Mouse (Mus musculus) kidney, postnatal 10 days (tissue): ENCODE measurements at regions not wholly inside any gene's neighbourhood (a gene's known extent, or its start where the extent isn't known, plus 50 kb on each side); places are given as distances from the start of the nearest gene placed in this dataset.

ENCODE experiments used
- DNase-seq: peaks from one replicate; pipeline ENCODE4 v3.0.0; 2021; ENCODE audit warnings: mixed read lengths

GRCm38 (mm10) chr6:118330496-118330895, 88.8 kb downstream of the Bms1 start:
- DNase-seq, result no peak

GRCm38 (mm10) chr6:118327458-118327857, 91.8 kb downstream of the Bms1 start:
- no peak for DNase-seq

DNA sequence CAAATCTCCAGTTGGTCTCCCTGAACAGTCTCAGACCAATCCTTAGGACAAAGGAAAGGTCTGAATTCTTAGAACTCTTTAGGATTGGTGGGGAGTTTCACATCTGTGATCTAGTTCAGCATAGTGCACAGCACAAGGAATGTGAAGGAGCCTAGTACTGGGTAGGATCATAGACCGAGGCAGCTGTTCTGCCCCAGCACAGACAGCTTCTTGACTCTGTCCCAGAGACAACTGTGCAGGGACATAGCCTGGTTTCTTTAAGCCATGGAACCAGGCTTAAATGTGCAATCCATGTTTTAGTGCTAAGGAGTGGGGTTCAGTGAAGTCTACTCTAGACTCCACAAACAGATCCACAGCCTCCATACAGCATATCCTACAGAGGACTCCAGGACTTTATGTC, 93.6 kb downstream of the Bms1 start:
- DNase-seq, result no peak

GRCm38 (mm10) chr6:118324559-118324958, 94.7 kb downstream of the Bms1 start:
- no peak for DNase-seq

GRCm38 (mm10) chr6:118323052-118323451, 96.2 kb downstream of the Bms1 start:
- no peak for DNase-seq

DNA sequence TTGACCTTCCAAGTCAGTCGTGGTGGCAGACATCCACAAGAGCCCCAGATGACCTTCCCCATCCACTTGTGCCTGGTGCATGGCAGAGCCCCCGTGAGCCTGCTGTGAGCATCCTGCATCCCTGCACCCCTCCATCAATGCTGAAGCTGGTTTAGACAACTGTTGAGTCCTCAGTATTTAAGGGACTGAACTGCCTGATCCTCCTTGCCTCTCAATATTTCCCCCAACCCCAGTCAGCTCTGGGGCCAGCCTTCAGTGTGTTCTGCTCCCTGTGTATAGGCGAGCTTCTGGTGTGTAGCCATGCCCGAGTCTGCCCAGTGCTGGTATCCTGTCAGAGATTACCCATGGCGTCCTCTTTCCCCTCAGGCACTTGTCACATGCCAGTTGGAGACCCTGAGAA, 96.6 kb downstream of the Bms1 start:
- DNase-seq, result no peak

DNA sequence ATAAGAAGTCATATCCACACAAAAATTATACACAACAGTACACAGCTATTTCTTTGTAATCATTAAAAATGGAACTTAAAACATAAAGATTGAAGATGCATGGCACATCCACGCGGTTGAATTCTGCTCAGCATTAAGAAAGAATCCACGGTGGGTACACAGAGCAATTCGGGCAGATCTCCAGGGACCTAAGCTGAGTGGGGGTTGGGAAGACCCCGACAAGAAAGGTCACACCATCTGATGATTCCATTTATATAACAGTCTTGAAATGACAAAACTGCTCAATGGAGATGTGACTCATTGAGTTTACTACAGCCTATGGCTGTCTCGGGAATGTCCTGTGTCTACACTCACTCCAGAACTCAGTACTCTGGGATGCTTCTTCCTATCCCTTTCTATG, 97.2 kb downstream of the Bms1 start:
- DNase-seq, result no peak

DNA sequence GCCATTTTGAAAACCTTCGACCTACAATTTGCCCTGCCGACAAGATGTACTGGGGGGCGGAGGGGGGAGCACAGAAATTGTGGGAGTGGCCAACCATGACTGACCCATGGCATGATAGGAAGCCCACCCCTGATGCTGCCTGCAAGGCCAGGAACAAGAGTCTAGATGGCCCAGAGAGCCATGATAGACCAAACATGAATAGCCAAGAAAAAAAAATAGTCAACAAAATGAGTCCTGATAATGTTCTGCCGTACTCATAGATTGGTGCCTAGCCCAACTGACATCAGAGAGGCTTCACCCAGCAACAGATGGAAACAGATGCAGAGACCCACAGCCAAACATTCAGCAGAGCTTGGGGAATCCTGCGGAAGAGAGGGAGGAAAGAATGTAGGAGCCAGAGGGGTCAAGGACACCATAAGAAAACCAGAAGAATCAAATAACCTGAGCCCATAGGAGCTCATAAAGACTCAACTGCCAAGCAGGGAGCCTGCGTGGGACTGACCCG, 99.2 kb downstream of the Bms1 start:
- DNase-seq, result no peak

DNA sequence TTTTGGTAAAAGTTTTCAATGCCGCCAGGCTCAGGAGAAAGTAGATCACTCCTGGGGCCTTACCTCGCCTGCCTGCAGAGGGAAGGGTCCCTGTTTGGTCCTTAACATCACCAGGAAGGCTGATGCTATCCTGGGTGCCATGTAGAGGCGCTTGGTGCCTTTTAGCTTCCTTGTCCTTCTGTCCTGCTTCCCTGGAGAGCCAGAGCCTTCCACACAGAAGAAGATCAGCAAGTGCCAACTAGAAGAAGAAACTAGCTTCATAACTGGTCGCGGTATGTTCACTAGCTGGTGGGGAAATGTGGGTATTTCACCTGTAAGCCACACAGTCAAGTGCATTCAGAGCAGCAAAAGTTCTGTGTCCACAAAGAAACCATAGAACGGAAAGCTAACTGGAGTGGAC, 103.4 kb downstream of the Bms1 start:
- no peak for DNase-seq

DNA sequence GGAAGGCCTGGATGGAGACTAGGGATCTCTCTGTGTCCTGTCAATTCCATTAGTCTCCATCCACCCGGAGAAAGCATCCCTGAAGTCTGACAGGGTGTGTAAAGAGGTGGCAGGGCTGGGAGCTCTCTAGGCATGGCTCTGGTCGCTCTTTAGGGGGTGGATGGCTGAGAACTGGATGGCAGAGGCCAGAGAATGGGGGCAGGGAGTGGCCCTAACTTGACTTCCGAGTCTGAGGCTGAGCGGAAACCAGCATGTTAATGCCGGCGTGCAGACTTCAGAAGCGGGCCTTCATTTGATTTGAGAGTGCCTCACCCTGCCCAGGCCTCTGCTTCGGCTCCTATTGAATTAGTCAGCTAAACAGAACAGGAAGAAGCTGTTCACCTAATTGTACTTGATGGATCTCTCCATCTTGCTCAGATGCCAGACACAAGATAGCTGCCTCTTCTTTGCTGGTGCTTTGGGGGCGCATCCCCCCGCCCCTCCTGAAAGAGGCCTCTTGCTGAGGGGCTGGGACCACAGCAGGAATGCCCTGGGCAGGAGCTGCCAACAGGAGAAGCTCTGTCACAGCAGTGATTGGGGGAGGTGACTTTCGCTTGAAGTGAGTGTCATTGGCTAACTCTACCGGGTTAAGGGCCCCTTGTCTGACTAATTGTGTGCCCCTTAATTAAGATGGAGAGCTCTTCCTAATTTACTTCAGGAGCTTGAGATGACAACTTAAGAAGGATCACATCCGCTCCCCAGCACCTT, 104.2 kb downstream of the Bms1 start:
- no peak for DNase-seq

GRCm38 (mm10) chr6:118311081-118311480, 108.2 kb downstream of the Bms1 start:
- no peak for DNase-seq

- DNase-seq, result no peak
Observed at GRCm38 (mm10) chr6:118309923-118310322, 109.4 kb downstream of the Bms1 start.

- no peak for DNase-seq
Observed at GRCm38 (mm10) chr6:118308586-118308985, 110.7 kb downstream of the Bms1 start.

- no peak for DNase-seq
Observed at GRCm38 (mm10) chr6:118307481-118307880, 110.0 kb upstream of the Ret start.

DNA sequence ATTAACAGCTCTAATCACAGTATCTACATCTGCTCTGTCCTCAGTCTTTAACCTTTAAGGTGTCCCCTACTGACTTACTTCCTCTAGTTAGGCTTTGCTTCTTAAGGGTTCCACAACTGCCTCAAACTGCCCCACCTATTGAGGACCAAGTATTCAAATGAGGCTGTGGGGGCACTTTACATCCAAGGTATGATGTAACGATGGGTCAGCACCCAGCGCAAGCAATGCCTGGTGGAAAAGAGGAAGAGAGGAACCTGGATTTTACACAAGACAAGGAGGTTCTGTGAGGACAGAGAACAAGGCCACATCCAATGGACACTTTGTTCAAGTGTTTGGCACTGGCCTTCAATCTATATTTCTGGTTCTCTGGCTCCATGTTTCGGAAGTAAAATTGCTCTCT, 107.7 kb upstream of the Ret start:
- DNase-seq, result no peak

GRCm38 (mm10) chr6:118302783-118303350, 105.3 kb upstream of the Ret start:
- no peak for DNase-seq

DNA sequence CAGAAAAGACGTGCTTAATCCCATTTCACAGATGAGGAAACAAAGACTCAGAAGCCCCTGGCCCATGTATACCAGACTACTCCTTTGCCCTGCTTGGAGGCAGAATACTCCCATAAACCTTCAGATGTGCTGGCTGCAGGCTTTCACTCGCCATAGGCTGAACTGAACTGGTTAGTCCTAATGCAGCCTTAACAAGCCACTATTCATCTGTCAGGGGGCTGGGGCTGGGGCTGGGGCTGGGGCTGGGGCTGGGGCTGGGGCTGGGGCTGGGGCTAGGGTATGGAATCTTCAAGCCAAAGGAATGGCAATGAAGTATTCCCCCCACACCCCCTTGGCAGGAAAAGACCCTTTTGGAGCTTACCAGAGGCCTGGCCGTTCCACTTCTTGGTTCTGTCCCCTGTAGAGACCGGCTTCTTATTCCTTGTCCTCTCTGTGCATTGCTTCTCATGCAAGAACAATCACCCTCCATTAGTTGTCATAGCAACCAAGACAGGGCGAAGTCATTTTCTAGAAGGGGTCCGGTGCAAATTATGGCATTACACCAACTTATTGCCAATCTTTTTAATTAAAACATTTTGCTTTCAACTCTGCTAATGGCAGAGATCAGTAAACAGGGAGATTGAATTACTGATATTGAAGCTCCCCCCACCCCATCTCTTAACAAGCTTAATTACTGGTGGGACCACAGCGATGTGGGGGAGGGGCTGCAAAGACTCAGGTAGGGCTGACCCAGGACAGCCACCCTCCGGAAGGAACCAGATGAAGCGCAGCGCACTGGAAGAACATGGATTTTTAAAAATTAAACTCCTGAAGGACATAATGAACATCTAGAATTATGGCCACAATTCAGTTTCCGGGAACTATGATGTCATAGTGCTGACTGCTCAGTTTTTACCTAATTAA, 104.6 kb upstream of the Ret start:
- no peak for DNase-seq

GRCm38 (mm10) chr6:118300781-118301180, 103.3 kb upstream of the Ret start:
- no peak for DNase-seq

DNA sequence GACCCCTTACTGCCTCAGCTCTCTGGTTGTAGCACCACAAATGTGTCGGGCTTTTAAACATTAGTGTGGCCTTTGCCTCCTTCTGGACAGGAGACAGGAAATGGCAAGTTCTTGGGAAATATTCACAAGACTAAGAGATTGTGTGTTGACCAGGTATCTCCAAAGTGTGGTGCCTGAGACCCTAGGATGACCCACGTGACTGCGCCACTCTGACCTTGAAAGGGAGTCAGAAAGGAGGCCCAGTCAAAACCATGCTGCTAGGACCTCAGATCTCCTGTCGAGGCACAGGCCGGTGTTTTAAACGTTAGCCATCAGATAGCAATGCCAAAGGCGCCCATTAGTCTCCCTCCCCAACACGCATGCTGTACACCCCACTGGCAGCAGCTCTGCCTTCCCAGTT, 100.1 kb upstream of the Ret start:
- DNase-seq, result no peak

- no peak for DNase-seq
Observed at GRCm38 (mm10) chr6:118293986-118294385, 96.5 kb upstream of the Ret start.

- DNase-seq, result no peak
Observed at GRCm38 (mm10) chr6:118292928-118293327, 95.4 kb upstream of the Ret start.

DNA sequence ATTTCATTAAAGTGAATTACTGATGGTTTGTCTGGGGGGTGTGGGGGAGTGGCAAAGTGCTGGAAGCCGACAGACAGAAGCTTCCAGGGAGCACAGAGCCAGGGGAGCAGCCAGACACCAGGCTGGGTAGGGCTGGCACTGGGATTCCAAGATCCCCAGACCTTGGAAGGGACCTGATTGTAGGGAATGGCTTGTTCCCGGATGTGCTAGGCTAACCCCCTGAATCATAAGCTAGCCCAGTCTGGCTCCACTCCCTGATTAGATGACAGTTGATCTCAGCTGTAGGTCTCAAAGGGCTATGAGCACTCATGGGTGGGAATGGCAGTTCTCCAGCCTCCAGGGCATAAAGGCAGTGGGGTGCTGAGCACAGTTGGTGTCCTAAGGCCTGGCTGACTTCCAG, 94.8 kb upstream of the Ret start:
- DNase-seq, result no peak

GRCm38 (mm10) chr6:118291426-118291825, 93.9 kb upstream of the Ret start:
- no peak for DNase-seq

GRCm38 (mm10) chr6:118285246-118285645, 87.7 kb upstream of the Ret start:
- DNase-seq, result no peak
